Mouse (Mus musculus) megakaryocyte, embryonic 14.5 days (primary cell): Measurements from ENCODE around the gene Slc16a4.

Experiments
- FLI1 ChIP-seq: IDR thresholded peaks from 2 replicates; pipeline ENCODE4 v1.6.1; 2012; ENCODE audit warnings: low read length, inconsistent platforms, mixed read lengths
- GATA1 ChIP-seq: IDR thresholded peaks from 3 replicates; pipeline ENCODE4 v1.6.1; 2012; ENCODE audit warnings: mixed read lengths, low read length, inconsistent platforms, borderline replicate concordance

DNA sequence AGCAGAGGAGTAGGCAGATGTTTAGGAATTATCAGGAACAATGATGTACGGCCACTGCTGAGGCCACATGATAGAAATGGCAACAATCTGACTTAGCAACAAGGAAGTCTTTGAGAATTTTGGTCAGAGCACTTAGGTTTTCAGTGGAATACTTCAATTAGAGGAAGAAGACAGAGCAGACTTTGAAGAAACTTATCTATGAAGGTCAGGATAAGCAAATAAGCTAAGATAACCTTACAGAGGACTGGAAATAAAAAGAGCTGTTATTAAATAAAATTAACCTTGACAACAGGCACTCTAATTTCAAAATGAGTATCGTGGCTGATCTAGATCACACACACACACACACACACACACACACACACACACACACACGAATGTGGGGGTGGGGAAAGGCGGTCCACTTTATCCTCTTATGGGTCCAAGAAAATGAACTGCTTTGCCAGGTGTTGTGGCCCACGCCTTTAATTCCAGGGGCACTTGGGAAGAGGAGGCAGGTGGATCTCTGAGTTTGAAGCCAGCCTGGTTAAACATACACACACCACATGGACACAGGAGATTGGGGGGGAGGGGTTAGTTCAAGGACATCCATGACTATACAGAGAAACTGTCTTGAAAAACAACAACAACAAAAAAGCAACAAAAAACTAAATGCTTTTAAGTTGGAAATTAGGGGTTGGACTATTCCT, 4.8 kb downstream of the Slc16a4 start:
- TF ChIP-seq FLI1 (no peak), GATA1 (no peak)
